Mouse (Mus musculus): Measurements from ENCODE around the gene Bbs12. TPM values are rescaled to one million over a fixed set of nuclear protein-coding genes. Genes with fewer than 3 reads are reported as not detected.
A peak's percentile ranks its signal among the peaks of the same experiment; 100 is the strongest.

Gene Bbs12
- polyA plus RNA-seq, 1 experiment from 2014 or later: 5.2 TPM

- Histone ChIP-seq H3K27ac (replicated peaks) (no peak overlapping the region), H3K4me2 (replicated peaks) (no peak overlapping the region), H3K27me3 (no peaks in the 10 kb centered on the region), H3K4me3 (no peak overlapping the region), H3K9ac (replicated peaks) (no peak overlapping the region), H3K9me3 (no peaks in the 10 kb centered on the region), H3K36me3 (no peaks in the 10 kb centered on the region), H3K4me1 (no peaks in the 10 kb centered on the region)
- no peak for ATAC-seq (replicated peaks)
- 88% methylated on average over 2 of the region's 2 CpGs for WGBS
Observed at GRCm38 (mm10) chr3:37291929-37292328, 20.4 kb upstream of the Bbs12 start.

- Histone ChIP-seq H3K27ac (replicated peaks) (no peak overlapping the region), H3K9me3 (no peaks in the 10 kb centered on the region), H3K27me3 (no peaks in the 10 kb centered on the region), H3K4me1 (no peaks in the 10 kb centered on the region), H3K4me2 (replicated peaks) (no peak overlapping the region), H3K36me3 (no peaks in the 10 kb centered on the region), H3K9ac (replicated peaks) (no peak overlapping the region), H3K4me3 (no peak overlapping the region)
- WGBS: 74% methylated on average over 2 of the region's 2 CpGs
- ATAC-seq (replicated peaks): no peak
Observed at GRCm38 (mm10) chr3:37292654-37293053, 19.7 kb upstream of the Bbs12 start.

GRCm38 (mm10) chr3:37299470-37299869 is 12.9 kb upstream of the Bbs12 start:
- Histone ChIP-seq H3K4me3 (no peak overlapping the region), H3K9me3 (no peaks in the 10 kb centered on the region), H3K36me3 (no peaks in the 10 kb centered on the region), H3K9ac (replicated peaks) (no peak overlapping the region), H3K27ac (replicated peaks) (no peak overlapping the region), H3K4me1 (no peaks in the 10 kb centered on the region), H3K27me3 (no peaks in the 10 kb centered on the region), H3K4me2 (replicated peaks) (no peak overlapping the region)
- ATAC-seq (replicated peaks): no peak
- 74% methylated on average over 3 of the region's 3 CpGs for WGBS

- ATAC-seq (replicated peaks): no peak
- Histone ChIP-seq H3K36me3 (no peaks in the 10 kb centered on the region), H3K9me3 (no peaks in the 10 kb centered on the region), H3K4me3 (no peak overlapping the region), H3K9ac (replicated peaks) (no peak overlapping the region), H3K4me2 (replicated peaks) (no peak overlapping the region), H3K4me1 (no peaks in the 10 kb centered on the region), H3K27me3 (no peaks in the 10 kb centered on the region), H3K27ac (replicated peaks) (no peak overlapping the region)
- WGBS: 41% methylated on average over 12 of the region's 12 CpGs
Observed at GRCm38 (mm10) chr3:37302685-37303084, 9.7 kb upstream of the Bbs12 start.

- no peak for ATAC-seq (replicated peaks)
Observed at GRCm38 (mm10) chr3:37303392-37304139, 8.8 kb upstream of the Bbs12 start.

GRCm38 (mm10) chr3:37311897-37312369 is 421 bp upstream of the Bbs12 start:
- H3K27ac ChIP-seq (replicated peaks): no peak overlapping the region; the same call in 1 of the 2 replicates
- peaks cover 9% of the 10 kb centered on the region for H3K4me1 ChIP-seq
- peak overlapping the region; percentile 66 for H3K4me3 ChIP-seq
- no peaks in the 10 kb centered on the region for H3K27me3 ChIP-seq
- H3K4me2 ChIP-seq (replicated peaks): peak overlapping the region; percentile 55
- 3% methylated on average over 10 of the region's 10 CpGs for WGBS
- H3K9ac ChIP-seq (replicated peaks): peak overlapping the region; percentile 73
- ATAC-seq (replicated peaks): no peak
- H3K36me3 ChIP-seq: no peaks in the 10 kb centered on the region
- H3K9me3 ChIP-seq: no peaks in the 10 kb centered on the region

More at GRCm38 (mm10) chr3:37303392-37304139, 8.8 kb upstream of the Bbs12 start:
- Histone ChIP-seq H3K4me3 (no peak overlapping the region), H3K9me3 (no peaks in the 10 kb centered on the region), H3K36me3 (no peaks in the 10 kb centered on the region), H3K4me2 (replicated peaks) (no peak overlapping the region), H3K27ac (replicated peaks) (no peak overlapping the region), H3K9ac (replicated peaks) (no peak overlapping the region), H3K4me1 (no peaks in the 10 kb centered on the region), H3K27me3 (no peaks in the 10 kb centered on the region)
- WGBS: 76% methylated on average over 8 of the region's 8 CpGs

GRCm38 (mm10) chr3:37313371-37313770 is 1.0 kb downstream of the Bbs12 start:
- H3K4me2 ChIP-seq (replicated peaks): peak overlapping the region; percentile 55; the same call in 1 of the 2 replicates
- 34% methylated on average over 1 of the region's 1 CpGs for WGBS
- no peak overlapping the region for H3K27ac ChIP-seq (replicated peaks)
- ATAC-seq (replicated peaks): no peak
- no peaks in the 10 kb centered on the region for H3K9me3 ChIP-seq
- no peaks in the 10 kb centered on the region for H3K36me3 ChIP-seq
- no peak overlapping the region for H3K9ac ChIP-seq (replicated peaks)
- peak overlapping the region; percentile 66 for H3K4me3 ChIP-seq
- H3K27me3 ChIP-seq: no peaks in the 10 kb centered on the region
- H3K4me1 ChIP-seq: peaks cover 9% of the 10 kb centered on the region

- Histone ChIP-seq H3K9me3 (no peaks in the 10 kb centered on the region), H3K27me3 (no peaks in the 10 kb centered on the region), H3K4me2 (replicated peaks) (no peak overlapping the region), H3K9ac (replicated peaks) (no peak overlapping the region), H3K36me3 (0 out of 2 replicates have a peak, but pooled peaks cover 2% of the 10 kb centered on the region), H3K4me3 (no peak overlapping the region), H3K27ac (replicated peaks) (no peak overlapping the region), H3K4me1 (peaks cover 9% of the 10 kb centered on the region)
- 100% methylated on average over 1 of the region's 1 CpGs for WGBS
- no peak for ATAC-seq (replicated peaks)
Observed at GRCm38 (mm10) chr3:37316233-37316632, 3.9 kb downstream of the Bbs12 start.

GRCm38 (mm10) chr3:37324310-37324709 is 12.0 kb downstream of the Bbs12 start:
- ATAC-seq (replicated peaks): no peak
- Histone ChIP-seq H3K9me3 (no peaks in the 10 kb centered on the region), H3K27me3 (no peaks in the 10 kb centered on the region), H3K4me3 (no peak overlapping the region), H3K4me1 (no peaks in the 10 kb centered on the region), H3K4me2 (replicated peaks) (no peak overlapping the region), H3K9ac (replicated peaks) (no peak overlapping the region), H3K36me3 (0 out of 2 replicates have a peak, but pooled peaks cover 2% of the 10 kb centered on the region), H3K27ac (replicated peaks) (no peak overlapping the region)
- WGBS: 48% methylated on average over 3 of the region's 3 CpGs

GRCm38 (mm10) chr3:37325317-37326112 is 13.2 kb downstream of the Bbs12 start:
- Histone ChIP-seq H3K36me3 (no peaks in the 10 kb centered on the region), H3K4me2 (replicated peaks) (no peak overlapping the region), H3K4me1 (no peaks in the 10 kb centered on the region), H3K4me3 (no peak overlapping the region), H3K27me3 (no peaks in the 10 kb centered on the region), H3K27ac (replicated peaks) (no peak overlapping the region), H3K9me3 (no peaks in the 10 kb centered on the region), H3K9ac (replicated peaks) (no peak overlapping the region)
- no peak for ATAC-seq (replicated peaks)
- WGBS: 90% methylated on average over 5 of the region's 5 CpGs

- no peaks in the 10 kb centered on the region for H3K27me3 ChIP-seq
- no peak overlapping the region for H3K9ac ChIP-seq (replicated peaks)
- WGBS: 88% methylated on average over 3 of the region's 3 CpGs
Observed at GRCm38 (mm10) chr3:37326627-37327026, 14.3 kb downstream of the Bbs12 start.

GRCm38 (mm10) chr3:37328489-37328888 is 16.1 kb downstream of the Bbs12 start:
- H3K9me3 ChIP-seq: no peaks in the 10 kb centered on the region
- H3K36me3 ChIP-seq: no peaks in the 10 kb centered on the region
- H3K27ac ChIP-seq (replicated peaks): no peak overlapping the region
- H3K4me2 ChIP-seq (replicated peaks): no peak overlapping the region
- 84% methylated on average over 2 of the region's 2 CpGs for WGBS
- H3K4me3 ChIP-seq: no peak overlapping the region
- no peak overlapping the region for H3K9ac ChIP-seq (replicated peaks)
- ATAC-seq (replicated peaks): no peak
- no peaks in the 10 kb centered on the region for H3K4me1 ChIP-seq
- H3K27me3 ChIP-seq: no peaks in the 10 kb centered on the region

More at GRCm38 (mm10) chr3:37326627-37327026, 14.3 kb downstream of the Bbs12 start:
- no peak for ATAC-seq (replicated peaks)
- Histone ChIP-seq H3K27ac (replicated peaks) (no peak overlapping the region), H3K4me1 (no peaks in the 10 kb centered on the region), H3K4me3 (no peak overlapping the region), H3K4me2 (replicated peaks) (no peak overlapping the region), H3K36me3 (no peaks in the 10 kb centered on the region), H3K9me3 (no peaks in the 10 kb centered on the region)
